Mouse (Mus musculus): ENCODE data around the gene Rptor. TPM values are rescaled to one million over a fixed set of nuclear protein-coding genes. Genes with fewer than 3 reads are reported as not detected.

The Rptor gene
- total and polyA plus RNA-seq, 2 experiments from 2014 or later = 8.5 to 64.8 TPM

DNA sequence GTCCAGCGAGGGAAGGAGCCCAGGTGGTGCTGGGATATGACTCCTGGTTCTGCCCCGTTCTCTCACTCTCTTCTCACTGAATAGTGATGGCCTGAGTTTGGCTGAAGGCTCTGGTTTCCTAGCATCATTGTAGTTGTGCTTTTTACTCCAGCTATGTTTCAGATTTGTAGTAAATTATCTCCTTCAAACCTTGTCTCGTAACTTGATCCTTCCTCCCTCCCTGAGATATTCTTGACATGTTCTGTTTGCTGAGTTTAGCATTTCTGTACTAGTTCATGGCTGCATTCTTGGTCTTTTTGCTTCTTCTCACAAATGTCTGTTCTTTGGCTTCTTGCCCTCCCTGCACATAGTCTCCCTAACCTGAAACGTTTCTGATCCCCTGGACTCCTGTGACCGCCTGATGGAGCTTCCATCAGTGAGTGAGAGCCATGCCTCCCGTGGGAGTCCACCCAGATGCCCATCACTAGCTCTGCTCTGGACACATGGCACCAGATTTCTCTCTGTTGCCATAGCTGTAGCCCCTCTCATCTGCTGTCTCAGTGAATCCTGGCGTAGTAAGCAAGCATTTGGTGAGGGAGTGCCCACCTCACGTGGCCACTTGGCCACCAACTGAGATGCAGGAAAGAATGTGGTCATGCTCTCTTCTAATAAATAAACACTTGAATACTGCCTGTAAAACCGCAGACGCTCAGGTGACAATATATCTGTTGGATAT is 91.6 kb downstream of the Rptor start:
- no peak for ATAC-seq (ENCODE audit: low FRiP score)
- Histone ChIP-seq H3K9ac (replicated peaks; ENCODE audit: low read length, poor library complexity, severe bottlenecking) (no peak overlapping the region), H3K36me3 (ENCODE audit: insufficient read depth, low read length) (no peaks in the 10 kb centered on the region), H3K4me3 (ENCODE audit: low read depth, low read length) (no peak overlapping the region), H3K4me2 (ENCODE audit: low read depth, low read length, poor library complexity, severe bottlenecking) (no peak overlapping the region), H3K27me3 (ENCODE audit: insufficient read depth, low read length) (no peaks in the 10 kb centered on the region), H3K4me1 (ENCODE audit: insufficient read depth, low read length) (no peaks in the 10 kb centered on the region), H3K9me3 (ENCODE audit: low read length) (no peaks in the 10 kb centered on the region), H3K27ac (ENCODE audit: low read depth, low read length) (no peak overlapping the region)
- WGBS = 79% methylated on average over 10 of the region's 10 CpGs
- DNase-seq (ENCODE audit: low spot score) = no peak
- TF ChIP-seq CTCF (IDR thresholded peaks at IDR 0.05) = no peak

GRCm38 (mm10) chr11:119696401-119696800 is 93.7 kb downstream of the Rptor start:
- 89% methylated on average over 2 of the region's 2 CpGs for WGBS
- Histone ChIP-seq H3K4me1 (ENCODE audit: insufficient read depth, low read length) (no peaks in the 10 kb centered on the region), H3K36me3 (ENCODE audit: insufficient read depth, low read length) (no peaks in the 10 kb centered on the region), H3K27me3 (ENCODE audit: insufficient read depth, low read length) (no peaks in the 10 kb centered on the region), H3K9me3 (ENCODE audit: low read length) (no peaks in the 10 kb centered on the region), H3K4me2 (ENCODE audit: low read depth, low read length, poor library complexity, severe bottlenecking) (no peak overlapping the region), H3K4me3 (ENCODE audit: low read depth, low read length) (no peak overlapping the region), H3K9ac (replicated peaks; ENCODE audit: low read length, poor library complexity, severe bottlenecking) (no peak overlapping the region), H3K27ac (ENCODE audit: low read depth, low read length) (no peak overlapping the region)
- DNase-seq (ENCODE audit: low spot score) (no peak), ATAC-seq (ENCODE audit: low FRiP score) (no peak)
- no peak for TF ChIP-seq CTCF (IDR thresholded peaks at IDR 0.05)

DNA sequence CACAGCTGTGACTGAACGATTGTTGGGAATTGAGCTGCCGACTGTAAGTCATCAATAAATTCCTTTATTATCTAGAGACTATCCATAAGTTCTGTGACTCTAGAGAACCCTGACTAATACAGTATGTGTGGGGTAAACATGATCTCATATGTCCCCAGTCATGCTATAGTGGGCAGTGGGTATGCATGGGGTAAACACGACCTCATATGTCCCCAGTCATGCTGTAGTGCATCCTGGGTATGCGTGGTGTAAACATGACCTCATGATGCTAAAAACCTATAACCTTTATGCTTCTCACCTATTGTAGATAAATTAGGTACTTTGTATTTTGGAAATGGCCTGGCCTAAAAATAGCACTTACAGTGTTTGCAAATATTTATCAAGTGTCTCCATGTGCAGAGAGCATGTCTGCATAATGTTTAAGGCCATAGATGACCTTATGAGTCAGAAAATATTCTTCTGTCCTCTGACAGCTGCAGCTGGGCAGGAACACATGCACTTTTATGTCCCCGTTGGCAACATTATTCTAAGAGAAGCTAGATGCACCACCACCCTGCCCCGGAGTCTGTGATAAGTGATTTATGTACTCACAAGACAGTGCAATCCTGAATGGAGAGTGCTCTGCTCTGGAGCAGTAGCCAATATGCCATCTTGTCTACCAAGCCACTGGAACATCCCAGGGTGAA is 102.8 kb downstream of the Rptor start:
- Histone ChIP-seq H3K27me3 (ENCODE audit: insufficient read depth, low read length) (no peaks in the 10 kb centered on the region), H3K9me3 (ENCODE audit: low read length) (no peaks in the 10 kb centered on the region), H3K4me3 (ENCODE audit: low read depth, low read length) (no peak overlapping the region), H3K27ac (ENCODE audit: low read depth, low read length) (no peak overlapping the region), H3K36me3 (ENCODE audit: insufficient read depth, low read length) (no peaks in the 10 kb centered on the region), H3K9ac (replicated peaks; ENCODE audit: low read length, poor library complexity, severe bottlenecking) (no peak overlapping the region), H3K4me2 (ENCODE audit: low read depth, low read length, poor library complexity, severe bottlenecking) (no peak overlapping the region), H3K4me1 (ENCODE audit: insufficient read depth, low read length) (peaks cover 7% of the 10 kb centered on the region)
- no peak for DNase-seq (ENCODE audit: low spot score)
- 93% methylated on average over 4 of the region's 6 CpGs for WGBS
- no peak for TF ChIP-seq CTCF (IDR thresholded peaks at IDR 0.05)
- ATAC-seq (ENCODE audit: low FRiP score) = no peak

GRCm38 (mm10) chr11:119707259-119707658 is 104.6 kb downstream of the Rptor start:
- WGBS = 89% methylated on average over 1 of the region's 1 CpGs
- Histone ChIP-seq H3K4me1 (ENCODE audit: insufficient read depth, low read length) (peaks cover 7% of the 10 kb centered on the region), H3K27me3 (ENCODE audit: insufficient read depth, low read length) (no peaks in the 10 kb centered on the region), H3K9ac (replicated peaks; ENCODE audit: low read length, poor library complexity, severe bottlenecking) (no peak overlapping the region), H3K4me3 (ENCODE audit: low read depth, low read length) (no peak overlapping the region), H3K36me3 (ENCODE audit: insufficient read depth, low read length) (no peaks in the 10 kb centered on the region), H3K9me3 (ENCODE audit: low read length) (no peaks in the 10 kb centered on the region), H3K27ac (ENCODE audit: low read depth, low read length) (no peak overlapping the region), H3K4me2 (ENCODE audit: low read depth, low read length, poor library complexity, severe bottlenecking) (no peak overlapping the region)
- DNase-seq (ENCODE audit: low spot score) (no peak), ATAC-seq (ENCODE audit: low FRiP score) (no peak)
- TF ChIP-seq CTCF (IDR thresholded peaks at IDR 0.05) = no peak

GRCm38 (mm10) chr11:119709239-119709638 is 106.5 kb downstream of the Rptor start:
- Histone ChIP-seq H3K27ac (ENCODE audit: low read depth, low read length) (peak overlapping the region; percentile 48), H3K36me3 (ENCODE audit: insufficient read depth, low read length) (no peaks in the 10 kb centered on the region), H3K9ac (replicated peaks; ENCODE audit: low read length, poor library complexity, severe bottlenecking) (no peak overlapping the region), H3K9me3 (ENCODE audit: low read length) (no peaks in the 10 kb centered on the region), H3K27me3 (ENCODE audit: insufficient read depth, low read length) (no peaks in the 10 kb centered on the region), H3K4me3 (ENCODE audit: low read depth, low read length) (no peak overlapping the region), H3K4me2 (ENCODE audit: low read depth, low read length, poor library complexity, severe bottlenecking) (no peak overlapping the region; the same call in 1 of the 2 replicates), H3K4me1 (ENCODE audit: insufficient read depth, low read length) (peaks cover 7% of the 10 kb centered on the region)
- 33% methylated on average over 4 of the region's 4 CpGs for WGBS
- TF ChIP-seq CTCF (IDR thresholded peaks at IDR 0.05) = no peak
- ATAC-seq (ENCODE audit: low FRiP score) (no peak), DNase-seq (ENCODE audit: low spot score) (peak; percentile 37)

DNA sequence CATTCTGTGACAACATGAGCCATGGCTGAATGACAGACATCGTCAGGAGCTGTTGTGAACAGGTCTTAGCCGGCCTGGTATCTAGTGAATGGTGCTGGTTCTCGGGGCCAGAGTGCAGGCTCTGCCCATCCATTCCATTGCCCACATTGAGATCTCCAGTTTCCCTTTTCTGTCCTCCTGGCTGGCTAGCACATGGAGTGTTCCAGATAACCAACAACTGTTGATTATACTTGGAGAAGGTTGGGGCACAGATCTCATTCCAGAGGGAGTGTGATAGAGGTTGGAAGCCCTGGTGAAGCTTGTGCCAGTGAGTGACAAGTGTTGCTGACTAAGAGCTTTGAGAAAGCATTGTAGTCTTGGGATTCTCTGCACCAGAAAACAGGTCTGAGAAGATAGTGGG is 107.6 kb downstream of the Rptor start:
- no peaks in the 10 kb centered on the region for H3K9me3 ChIP-seq (ENCODE audit: low read length)
- no peaks in the 10 kb centered on the region for H3K27me3 ChIP-seq (ENCODE audit: insufficient read depth, low read length)
- no peaks in the 10 kb centered on the region for H3K36me3 ChIP-seq (ENCODE audit: insufficient read depth, low read length)
- no peak overlapping the region for H3K4me3 ChIP-seq (ENCODE audit: low read depth, low read length)
- no peak for TF ChIP-seq CTCF (IDR thresholded peaks at IDR 0.05)
- DNase-seq (ENCODE audit: low spot score) = no peak
- H3K9ac ChIP-seq (replicated peaks; ENCODE audit: low read length, poor library complexity, severe bottlenecking) = no peak overlapping the region
- no peak overlapping the region for H3K27ac ChIP-seq (ENCODE audit: low read depth, low read length)
- peaks cover 7% of the 10 kb centered on the region for H3K4me1 ChIP-seq (ENCODE audit: insufficient read depth, low read length)
- no peak for ATAC-seq (ENCODE audit: low FRiP score)
- 93% methylated on average over 3 of the region's 3 CpGs for WGBS
- H3K4me2 ChIP-seq (ENCODE audit: low read depth, low read length, poor library complexity, severe bottlenecking) = no peak overlapping the region

Data from midbrain, postnatal 0 days (tissue).